Mouse (Mus musculus) CH12.LX (cell line): ENCODE data around the gene Mrpl54. TPM values are rescaled to one million over a fixed set of nuclear protein-coding genes. Genes with fewer than 3 reads are reported as not detected.

Experiments used
- DNase-seq: peaks from one replicate; pipeline ENCODE4 v3.0.0-alpha.2; 2013; ENCODE audit errors: extremely low read depth
- H3K27ac ChIP-seq: 2 replicates; pipeline ENCODE4 v1.5.1; 2012; ENCODE audit warnings: low read depth, mild to moderate bottlenecking, control low read depth, moderate library complexity; ENCODE audit not compliant: insufficient read depth
- H3K27me3 ChIP-seq: replicated peaks from 2 replicates; pipeline ENCODE3; 2012; ENCODE audit warnings: inconsistent platforms
- H3K36me3 ChIP-seq, 2 experiments: replicated peaks in 1 of 2; 2 replicates each; pipeline versions ENCODE3 to v1.6.1; 2012; ENCODE audit warnings: inconsistent platforms in 1 of 2, low read length in 1 of 2, mild to moderate bottlenecking in 1 of 2, mixed read lengths in 1 of 2, moderate library complexity in 1 of 2; ENCODE audit not compliant: control insufficient read depth in 1 of 2, insufficient read depth in 1 of 2
- H3K4me1 ChIP-seq, 2 experiments: 2 replicates each; pipeline ENCODE4 v1.6.1; 2012; ENCODE audit warnings: inconsistent platforms in 1 of 2, moderate library complexity in 1 of 2; ENCODE audit not compliant: insufficient read depth in 2 of 2, control insufficient read depth in 1 of 2
- H3K4me2 ChIP-seq: 2 replicates; pipeline ENCODE4 v1.6.1; 2012; ENCODE audit warnings: low read depth, mild to moderate bottlenecking, control low read depth; ENCODE audit not compliant: poor library complexity, insufficient read depth, severe bottlenecking
- H3K4me3 ChIP-seq, 3 experiments: fragments of 150-350 bp in 1 of 3; sonication (generic) in 1 of 3; replicated peaks in 1 of 3; 2 replicates each; pipeline versions ENCODE3 to v1.5.1; 2011 to 2012; ENCODE audit warnings: low read depth in 2 of 3, low read length in 2 of 3, mild to moderate bottlenecking in 2 of 3, moderate library complexity in 2 of 3, control low read depth in 1 of 3, improper control_type of control experiment in 1 of 3, inconsistent platforms in 1 of 3, mixed read lengths in 1 of 3; ENCODE audit not compliant: poor library complexity in 1 of 3
- H3K79me2 ChIP-seq: replicated peaks from 2 replicates; pipeline ENCODE4 v1.6.1; 2012; ENCODE audit warnings: mild to moderate bottlenecking, moderate library complexity; ENCODE audit not compliant: control insufficient read depth, poor library complexity, insufficient read depth, severe bottlenecking; ENCODE audit errors: extremely low read depth
- H3K9ac ChIP-seq: 2 replicates; pipeline ENCODE4 v1.6.1; 2012; ENCODE audit warnings: low read depth, mild to moderate bottlenecking, control low read depth, moderate library complexity; ENCODE audit not compliant: insufficient read depth
- H3K9me3 ChIP-seq: replicated peaks from 2 replicates; pipeline ENCODE3; 2012; ENCODE audit warnings: low read length, inconsistent platforms, mixed read lengths
- BHLHE40 ChIP-seq: IDR thresholded peaks from 2 replicates; pipeline ENCODE4 v1.6.1; 2011; ENCODE audit warnings: mild to moderate bottlenecking, low read depth, low read length, improper control_type of control experiment
- CHD2 ChIP-seq: IDR thresholded peaks from 2 replicates; pipeline ENCODE4 v1.6.1; 2011; ENCODE audit warnings: low read length, improper control_type of control experiment
- CTCF ChIP-seq, 2 experiments: IDR thresholded peaks in 1 of 2; conservative IDR thresholded peaks in 1 of 2; 2 replicates each; pipeline ENCODE4 v1.5.1; 2011 to 2012; ENCODE audit warnings: low read depth in 2 of 2, low read length in 2 of 2, improper control_type of control experiment in 1 of 2, inconsistent platforms in 1 of 2, mild to moderate bottlenecking in 1 of 2, moderate library complexity in 1 of 2
- ELF1 ChIP-seq: IDR thresholded peaks from 2 replicates; pipeline ENCODE4 v1.6.1; 2014; ENCODE audit warnings: low read depth, mild to moderate bottlenecking, inconsistent platforms, low read length, improper control_type of control experiment
- EP300 ChIP-seq: IDR thresholded peaks from 2 replicates; pipeline ENCODE4 v1.6.1; 2011; ENCODE audit warnings: low read length, improper control_type of control experiment
- ETS1 ChIP-seq: conservative IDR thresholded peaks from 2 replicates; pipeline ENCODE4 v1.6.1; 2012; ENCODE audit warnings: low read depth, mild to moderate bottlenecking, inconsistent platforms, low read length, improper control_type of control experiment, moderate library complexity
- HCFC1 ChIP-seq: IDR thresholded peaks from 2 replicates; pipeline ENCODE4 v1.6.1; 2012; ENCODE audit warnings: low read depth, mild to moderate bottlenecking, inconsistent platforms, low read length, improper control_type of control experiment
- IRF4 ChIP-seq: IDR thresholded peaks from 2 replicates; pipeline ENCODE4 v1.6.1; 2014; ENCODE audit warnings: low read depth, mild to moderate bottlenecking, inconsistent platforms, low read length, improper control_type of control experiment
- JUN ChIP-seq: IDR thresholded peaks from 2 replicates; pipeline ENCODE4 v1.6.1; 2011; ENCODE audit warnings: low read depth, mild to moderate bottlenecking, low read length, improper control_type of control experiment, moderate library complexity; ENCODE audit not compliant: insufficient read depth
- JUND ChIP-seq: conservative IDR thresholded peaks from 2 replicates; pipeline ENCODE4 v1.6.1; 2011; ENCODE audit warnings: low read depth, low read length, improper control_type of control experiment
- KAT2A ChIP-seq: IDR thresholded peaks from 2 replicates; pipeline ENCODE4 v1.6.1; 2012; ENCODE audit warnings: low read length, improper control_type of control experiment, inconsistent platforms; ENCODE audit not compliant: insufficient replicate concordance
- MAFK ChIP-seq: IDR thresholded peaks from 2 replicates; pipeline ENCODE4 v1.6.1; 2011; ENCODE audit warnings: low read length, improper control_type of control experiment; ENCODE audit not compliant: insufficient replicate concordance
- MAX ChIP-seq: IDR thresholded peaks from 2 replicates; pipeline ENCODE4 v1.6.1; 2011; ENCODE audit warnings: low read length, improper control_type of control experiment
- MEF2A ChIP-seq: IDR thresholded peaks from 2 replicates; pipeline ENCODE4 v1.6.1; 2014; ENCODE audit warnings: low read depth, mild to moderate bottlenecking, inconsistent platforms, low read length, improper control_type of control experiment, borderline replicate concordance
- MYC ChIP-seq: IDR thresholded peaks from 2 replicates; pipeline ENCODE4 v1.6.1; 2011; ENCODE audit warnings: low read depth, mild to moderate bottlenecking, improper control_type of control experiment, low read length
- NELFE ChIP-seq: IDR thresholded peaks from 2 replicates; pipeline ENCODE4 v1.6.1; 2011; ENCODE audit warnings: low read depth, low read length, improper control_type of control experiment
- NRF1 ChIP-seq: IDR thresholded peaks from 2 replicates; pipeline ENCODE4 v1.6.1; 2014; ENCODE audit warnings: low read depth, mild to moderate bottlenecking, inconsistent platforms, low read length, improper control_type of control experiment, moderate library complexity
- POLR2A ChIP-seq: IDR thresholded peaks from 2 replicates; pipeline ENCODE4 v1.6.1; 2011; ENCODE audit warnings: low read depth, mild to moderate bottlenecking, improper control_type of control experiment, low read length
- POLR2AphosphoS2 ChIP-seq: IDR thresholded peaks from 2 replicates; pipeline ENCODE4 v1.6.1; 2011; ENCODE audit warnings: low read depth, low read length, improper control_type of control experiment
- RAD21 ChIP-seq: IDR thresholded peaks from 2 replicates; pipeline ENCODE4 v1.6.1; 2011; ENCODE audit warnings: low read depth, mild to moderate bottlenecking, low read length, improper control_type of control experiment, moderate library complexity
- RCOR1 ChIP-seq: conservative IDR thresholded peaks from 2 replicates; pipeline ENCODE4 v1.6.1; 2012; ENCODE audit warnings: low read depth, mild to moderate bottlenecking, inconsistent platforms, low read length, improper control_type of control experiment
- SIN3A ChIP-seq: IDR thresholded peaks from 2 replicates; pipeline ENCODE4 v1.6.1; 2012; ENCODE audit warnings: low read length, improper control_type of control experiment, inconsistent platforms
- TCF12 ChIP-seq: IDR thresholded peaks from 2 replicates; pipeline ENCODE4 v1.6.1; 2014; ENCODE audit warnings: low read depth, mild to moderate bottlenecking, inconsistent platforms, low read length, improper control_type of control experiment
- USF1 ChIP-seq: IDR thresholded peaks from 2 replicates; pipeline ENCODE4 v1.6.1; 2014; ENCODE audit warnings: low read depth, mild to moderate bottlenecking, inconsistent platforms, low read length, improper control_type of control experiment
- USF2 ChIP-seq: conservative IDR thresholded peaks from 2 replicates; pipeline ENCODE4 v1.6.1; 2011; ENCODE audit warnings: low read depth, low read length, improper control_type of control experiment
- ZC3H11A ChIP-seq: IDR thresholded peaks from 2 replicates; pipeline ENCODE4 v1.6.1; 2012; ENCODE audit warnings: low read depth, mild to moderate bottlenecking, inconsistent platforms, low read length, improper control_type of control experiment
- ZKSCAN1 ChIP-seq: IDR thresholded peaks from 2 replicates; pipeline ENCODE4 v1.6.1; 2012; ENCODE audit warnings: low read depth, inconsistent platforms, low read length, improper control_type of control experiment, borderline replicate concordance
- ZMIZ1 ChIP-seq: IDR thresholded peaks from 2 replicates; pipeline ENCODE4 v1.6.1; 2012; ENCODE audit warnings: low read depth, mild to moderate bottlenecking, inconsistent platforms, low read length, improper control_type of control experiment
- ZNF384 ChIP-seq: IDR thresholded peaks from 2 replicates; pipeline ENCODE4 v1.6.1; 2012; ENCODE audit warnings: low read depth, low read length, improper control_type of control experiment, inconsistent platforms
- dilution Hi-C: fragments of 300-500 bp; cut with MboI; formaldehyde crosslinking; loops from 2 replicates; pipeline ENCODE4 v1.14.3; 2020; ENCODE audit warnings: low sequenced_read_pairs; ENCODE audit not compliant: extremely low pct_unique_long_range_greater_than_20kb, extremely low pct_ligation_motif_present
- in situ Hi-C: fragments of 300-500 bp; cut with MboI; formaldehyde crosslinking; loops from 3 replicates; pipeline ENCODE4 v1.14.3; 2019; ENCODE audit warnings: low sequenced_read_pairs, low pct_ligation_motif_present, low pct_unique_long_range_greater_than_20kb, mixed read lengths
- polyA plus RNA-seq: library from polyadenylated mRNA; unstranded; fragments of >175 nt; gene quantifications from 2 replicates; pipeline ENCODE4 v1.2.1, GENCODE M21; 2012; ENCODE audit warnings: low read depth; ENCODE audit not compliant: insufficient read length
- total RNA-seq, 2 experiments: library from RNA; depleted of rRNA; stranded (reverse); fragments of 300-350 nt in 1 of 2; fragments of >200 nt in 1 of 2; gene quantifications; 2 replicates each; pipeline ENCODE4 v1.2.3; 2012 to 2014

The Mrpl54 gene
- total and polyA plus RNA-seq, 3 experiments: 104 to 167 (median 128) TPM

- Histone ChIP-seq H3K9ac (peak overlapping the region; percentile 58), H3K4me1 (peaks cover 23 to 67% of the 10 kb centered on the region in 2 experiments), H3K9me3 (peaks cover 4% of the 10 kb centered on the region), H3K27me3 (no peaks in the 10 kb centered on the region)
- 0 out of 2 replicates have a peak, but pooled peaks have one; percentile 3 for TF ChIP-seq NRF1
- no peak for TF ChIP-seq RCOR1
- TF ChIP-seq, all 38 proteins: peak for 1
- no peak for DNase-seq
- Histone ChIP-seq H3K36me3 (peaks cover 39 to 59% of the 10 kb centered on the region in 2 experiments), H3K4me2 (peak overlapping the region; percentile 57), H3K27ac (no peak overlapping the region), H3K4me3 (peak overlapping the region; percentile 31 to 85 (median 84)), H3K79me2 (peaks cover 17% of the 10 kb centered on the region)
- in situ Hi-C loops: no loop called here
- dilution Hi-C loops: no loop called here
Measured at GRCm38 (mm10) chr10:81265540-81265939, 1.2 kb downstream of the Mrpl54 start.

DNA sequence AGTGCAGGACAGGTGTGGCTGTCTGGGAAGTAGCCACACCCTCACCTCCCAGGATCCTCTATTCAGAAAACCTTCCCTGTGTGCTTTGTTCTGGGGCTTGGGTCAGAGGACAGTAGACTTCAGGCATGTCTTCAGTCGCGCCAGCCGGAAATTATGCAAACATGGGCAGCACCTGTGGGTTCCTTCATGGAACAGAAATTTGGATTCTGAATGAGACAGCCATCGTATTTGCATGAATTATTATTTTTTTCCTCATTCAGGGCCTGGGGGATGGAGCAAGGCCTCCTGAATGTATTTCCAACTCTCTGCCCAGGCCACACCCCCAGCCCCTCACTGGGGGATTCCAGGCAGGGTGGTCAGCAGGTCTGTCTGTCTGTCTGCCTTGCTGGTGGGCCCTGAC is 5.7 kb downstream of the Mrpl54 start:
- peak overlapping the region; percentile 59 for H3K27ac ChIP-seq
- no peaks in the 10 kb centered on the region for H3K27me3 ChIP-seq
- DNase-seq: peak; percentile 89
- H3K36me3 ChIP-seq: peaks cover 29 to 52% of the 10 kb centered on the region in 2 experiments
- H3K79me2 ChIP-seq: peaks cover 4% of the 10 kb centered on the region; the same call in 1 of the 2 replicates
- no peak for TF ChIP-seq USF2
- TF ChIP-seq HCFC1: peak; percentile 29; the same call in 1 of the 2 replicates
- 0 out of 2 replicates have a peak, but pooled peaks have one; percentile 40 for TF ChIP-seq SIN3A
- no peak; the same call in 1 of the 2 replicates for TF ChIP-seq RAD21
- TF ChIP-seq MAFK: 0 out of 2 replicates have a peak, but pooled peaks have one; percentile 44
- TF ChIP-seq ZKSCAN1: no peak
- TF ChIP-seq BHLHE40: peak; percentile 52
- TF ChIP-seq KAT2A: no peak
- no peak for TF ChIP-seq NELFE
- no peak for TF ChIP-seq CTCF (conservative IDR thresholded peaks at IDR 0.05 in 1 of 2, IDR thresholded peaks at IDR 0.05 in 1 of 2; ENCODE audit: low read depth in 2 of 2, low read length in 2 of 2)
- TF ChIP-seq POLR2AphosphoS2: no peak
- TF ChIP-seq ZNF384: peak; percentile 78
- 0 out of 2 replicates have a peak, but pooled peaks have one; percentile 23 for TF ChIP-seq RCOR1
- TF ChIP-seq TCF12: peak; percentile 78; the same call in 1 of the 2 replicates
- peak; percentile 7; the same call in 1 of the 2 replicates for TF ChIP-seq JUN
- peak; percentile 29 for TF ChIP-seq MAX
- peak; percentile 73 for TF ChIP-seq CHD2
- TF ChIP-seq ELF1: 0 out of 2 replicates have a peak, but pooled peaks have one; percentile 37
- peak; percentile 67 for TF ChIP-seq ETS1
- TF ChIP-seq MYC: 0 out of 2 replicates have a peak, but pooled peaks have one; percentile 50
- TF ChIP-seq MEF2A: 0 out of 2 replicates have a peak, but pooled peaks have one; percentile 64
- peak; percentile 48 for TF ChIP-seq IRF4
- peak; percentile 28; the same call in 1 of the 2 replicates for TF ChIP-seq ZMIZ1
- no peak for TF ChIP-seq POLR2A
- peak; percentile 83 for TF ChIP-seq EP300
- no peak for TF ChIP-seq USF1
- TF ChIP-seq JUND: 0 out of 2 replicates have a peak, but pooled peaks have one; percentile 40
- TF ChIP-seq ZC3H11A: no peak
- in situ Hi-C loops: no loop called here
- peak overlapping the region in 2 of 3 experiments; percentile 10 to 17 for H3K4me3 ChIP-seq
- no peak overlapping the region for H3K4me2 ChIP-seq
- H3K4me1 ChIP-seq: peaks cover 20 to 56% of the 10 kb centered on the region in 2 experiments
- peaks cover 22% of the 10 kb centered on the region for H3K9me3 ChIP-seq
- dilution Hi-C loops: no loop called here
- no peak overlapping the region for H3K9ac ChIP-seq
